Mouse (Mus musculus) hindbrain, embryonic 11.5 days (tissue): Measurements from ENCODE around the gene Cdk5r1. TPM values are rescaled to one million over a fixed set of nuclear protein-coding genes. Genes with fewer than 3 reads are reported as not detected.

Experiments
- ATAC-seq: fragments of 200-750 bp; cut with Nextera tagmentation; 2 replicates; pipeline ENCODE4 v1.8.0; 2017; ENCODE audit warnings: mild to moderate bottlenecking, moderate TSS enrichment, moderate library complexity; ENCODE audit not compliant: low FRiP score
- DNase-seq: peaks from one replicate; pipeline ENCODE4 v3.0.0-alpha.2; 2015; ENCODE audit warnings: low spot score
- H3K27ac ChIP-seq: fragments of 300-500 bp; sonication (generic); 2 replicates; pipeline ENCODE4 v1.5.1; 2014; ENCODE audit warnings: mild to moderate bottlenecking, low read depth, low read length
- H3K27me3 ChIP-seq: fragments of 300-500 bp; sonication (generic); 2 replicates; pipeline ENCODE4 v1.6.1; 2014; ENCODE audit warnings: mild to moderate bottlenecking, low read length, moderate library complexity, mixed read lengths; ENCODE audit not compliant: control insufficient read depth, insufficient read depth
- H3K36me3 ChIP-seq: fragments of 300-500 bp; sonication (generic); 2 replicates; pipeline ENCODE4 v1.6.1; 2014; ENCODE audit warnings: mild to moderate bottlenecking, low read length, moderate library complexity, mixed read lengths; ENCODE audit not compliant: control insufficient read depth, insufficient read depth
- H3K4me1 ChIP-seq: fragments of 300-500 bp; sonication (generic); replicated peaks from 2 replicates; pipeline ENCODE4 v1.6.1; 2014; ENCODE audit warnings: low read length, mixed read lengths; ENCODE audit not compliant: control insufficient read depth, insufficient read depth
- H3K4me2 ChIP-seq: fragments of 300-500 bp; sonication (generic); replicated peaks from 2 replicates; pipeline ENCODE4 v1.6.1; 2014; ENCODE audit warnings: mild to moderate bottlenecking, low read depth, low read length
- H3K4me3 ChIP-seq: fragments of 300-500 bp; sonication (generic); 2 replicates; pipeline ENCODE4 v1.5.1; 2014; ENCODE audit warnings: low read depth, low read length
- H3K9ac ChIP-seq: fragments of 300-500 bp; sonication (generic); 2 replicates; pipeline ENCODE4 v1.6.1; 2014; ENCODE audit warnings: low read depth, low read length
- H3K9me3 ChIP-seq: fragments of 300-500 bp; sonication (generic); 2 replicates; pipeline ENCODE4 v1.6.1; 2016; ENCODE audit warnings: low read length; ENCODE audit not compliant: control insufficient read depth
- WGBS: fragments of 180-500 bp; shearing (Covaris S2); extraction: QIAGEN DNeasy Blood & Tissue Kit; methylation state at CpG from one replicate; pipeline ENCODE4 v1.1.7; 2014; 5-methylcytosine and 5-hydroxymethylcytosine counted together
- polyA plus RNA-seq: library from polyadenylated mRNA; unstranded; fragments of >200 nt; fragmentation: Nextera tagmentation; extraction: Ambion mirVana; gene quantifications from 2 replicates; pipeline ENCODE4 v1.2.1, GENCODE M21; 2014

The Cdk5r1 gene
- 21.5 and 23.7 TPM in 2 replicates for polyA plus RNA-seq

DNA sequence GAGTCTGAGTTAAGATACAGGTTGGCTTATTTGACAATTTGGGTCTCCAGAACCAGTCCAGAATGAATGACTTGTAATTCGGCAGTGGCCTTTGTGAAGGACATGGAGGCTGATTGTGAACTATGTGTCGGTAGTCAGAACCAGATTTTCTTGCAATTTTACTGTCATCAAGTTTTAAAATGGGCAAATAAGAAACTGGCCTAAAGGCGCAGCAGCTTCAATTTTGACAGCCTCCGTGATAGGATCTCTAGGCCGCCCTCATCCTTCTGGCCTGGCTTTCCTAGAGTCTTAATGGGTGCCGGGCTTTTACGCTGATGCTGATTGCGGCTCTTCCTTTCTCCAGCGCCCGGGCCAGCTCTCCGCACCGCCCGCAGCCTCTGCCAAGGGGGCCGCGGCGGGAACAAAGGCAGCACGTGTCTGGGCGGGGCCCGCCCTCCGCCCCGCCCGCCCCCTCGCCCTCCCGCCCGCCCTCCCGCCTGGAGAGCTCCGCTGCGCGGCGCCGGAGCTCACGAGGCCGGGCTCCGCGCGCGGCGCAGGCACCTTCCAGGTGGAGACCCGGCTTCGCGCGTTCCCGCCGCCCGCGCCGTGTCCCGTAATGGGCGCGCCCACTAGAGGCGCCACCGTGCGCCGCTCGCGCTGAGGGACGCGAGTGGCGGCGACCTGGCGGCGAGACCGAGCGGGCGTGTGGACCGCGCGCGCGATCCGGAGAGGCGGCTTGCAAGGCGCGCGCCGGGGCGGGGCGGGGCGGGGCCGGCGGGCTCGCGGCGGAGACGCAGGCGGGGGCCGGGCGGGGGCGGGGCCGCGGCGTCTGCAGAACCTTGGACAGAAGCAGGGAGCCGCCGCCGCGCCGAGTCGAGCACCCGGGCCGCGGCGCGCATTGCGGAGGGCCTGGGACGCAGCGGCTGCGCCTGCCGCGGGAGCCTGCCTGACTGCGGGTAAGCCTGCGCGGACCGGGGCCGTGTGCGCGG, at the start of gene Cdk5r1:
Gene Cdk5r1 (plus strand): TSS at position 802 of the 968 bp plus-strand sequence.
- 1% methylated on average over 26 of the region's 116 CpGs for WGBS
- H3K9ac ChIP-seq = peak within 1 kb of the TSS; percentile 96
- DNase-seq = peak; percentile 95
- H3K36me3 ChIP-seq = no peaks in the 10 kb centered on the region
- H3K4me3 ChIP-seq = peak within 1 kb of the TSS; percentile 86
- H3K9me3 ChIP-seq = no peaks in the 10 kb centered on the region
- H3K4me2 ChIP-seq = peak within 1 kb of the TSS; percentile 93
- H3K27ac ChIP-seq = peak within 1 kb of the TSS; percentile 92
- peaks cover 4% of the 10 kb centered on the region; the same call in 1 of the 2 replicates for H3K4me1 ChIP-seq
- ATAC-seq = peak; percentile 91
- peaks cover 10% of the 10 kb centered on the region for H3K27me3 ChIP-seq

DNA sequence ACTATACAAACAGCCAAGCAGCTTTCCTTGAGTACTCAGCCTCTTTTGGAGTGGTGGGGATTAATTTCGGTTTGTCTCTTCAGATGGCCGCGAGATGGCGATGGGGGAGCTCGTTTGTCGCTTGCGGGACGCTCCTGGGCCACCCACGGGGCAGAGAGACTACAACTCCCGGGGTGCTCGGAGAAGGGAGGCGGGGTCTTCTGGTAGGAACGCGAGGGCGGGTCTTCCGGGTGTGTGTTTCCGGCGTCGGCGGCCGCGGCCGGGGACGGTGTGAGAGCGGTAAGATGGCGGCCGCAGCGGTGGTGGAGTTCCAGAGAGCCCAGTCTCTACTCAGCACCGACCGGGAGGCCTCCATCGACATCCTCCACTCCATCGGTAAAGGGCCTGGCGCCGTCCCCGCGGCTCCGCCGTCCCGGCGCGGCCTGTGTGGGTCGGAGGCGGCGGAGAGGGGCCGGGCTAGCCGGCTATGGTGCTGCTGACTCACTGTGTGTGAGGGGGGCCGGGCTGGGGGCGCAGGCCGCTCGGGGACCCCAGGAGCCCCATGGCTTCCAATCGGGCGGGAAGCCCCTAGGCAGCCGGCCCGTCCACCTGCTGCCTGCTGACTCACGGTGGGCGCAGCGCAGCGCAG, 48.3 kb upstream of the Cdk5r1 start, which contains the start of gene Psmd11:
Gene Psmd11 (plus strand): TSS at position 235 of the 628 bp plus-strand sequence.
- ATAC-seq = peak; percentile 97
- 0% methylated on average over 50 of the region's 58 CpGs for WGBS

DNA sequence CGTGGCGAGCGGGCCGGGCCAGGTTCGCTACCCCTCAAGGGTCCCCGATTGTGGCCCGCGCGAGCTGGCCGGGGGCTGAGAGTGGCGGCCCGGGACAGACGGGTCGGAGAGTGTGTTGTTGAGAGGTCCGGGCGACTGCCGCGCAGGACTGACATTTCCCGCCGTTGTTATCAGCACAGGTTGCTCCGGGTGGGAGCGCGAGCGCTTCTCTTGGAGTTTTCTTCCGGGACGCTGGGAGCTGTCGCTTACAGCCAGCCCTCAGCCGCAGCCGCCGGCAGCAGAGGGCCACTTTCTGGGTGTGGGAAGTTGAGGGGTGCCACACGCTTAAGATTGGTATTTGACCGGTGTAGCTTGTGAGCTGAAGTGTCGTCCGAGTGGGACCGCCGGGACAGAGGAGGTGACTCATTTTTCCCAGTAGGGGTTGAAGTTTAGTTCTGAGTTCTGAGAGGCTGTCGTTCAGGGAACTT, 47.8 kb upstream of the Cdk5r1 start:
- ATAC-seq = no peak; the same call in 1 of the 2 replicates
- WGBS = under 1% methylated on average over 33 of the region's 37 CpGs

More for the DNA sequence above, 48.3 kb upstream of the Cdk5r1 start, which contains the start of gene Psmd11:
- peak within 1 kb of the TSS; percentile 85 for H3K9ac ChIP-seq
- no peaks in the 10 kb centered on the region for H3K4me1 ChIP-seq
- H3K27ac ChIP-seq = peak within 1 kb of the TSS; percentile 85
- peak within 1 kb of the TSS; percentile 94 for H3K4me3 ChIP-seq
- H3K27me3 ChIP-seq = no peaks in the 10 kb centered on the region
- DNase-seq = peak; percentile 98
- no peaks in the 10 kb centered on the region for H3K9me3 ChIP-seq
- peak within 1 kb of the TSS; percentile 53 for H3K4me2 ChIP-seq
- 0 out of 2 replicates have a peak, but pooled peaks cover 2% of the 10 kb centered on the region for H3K36me3 ChIP-seq

DNA sequence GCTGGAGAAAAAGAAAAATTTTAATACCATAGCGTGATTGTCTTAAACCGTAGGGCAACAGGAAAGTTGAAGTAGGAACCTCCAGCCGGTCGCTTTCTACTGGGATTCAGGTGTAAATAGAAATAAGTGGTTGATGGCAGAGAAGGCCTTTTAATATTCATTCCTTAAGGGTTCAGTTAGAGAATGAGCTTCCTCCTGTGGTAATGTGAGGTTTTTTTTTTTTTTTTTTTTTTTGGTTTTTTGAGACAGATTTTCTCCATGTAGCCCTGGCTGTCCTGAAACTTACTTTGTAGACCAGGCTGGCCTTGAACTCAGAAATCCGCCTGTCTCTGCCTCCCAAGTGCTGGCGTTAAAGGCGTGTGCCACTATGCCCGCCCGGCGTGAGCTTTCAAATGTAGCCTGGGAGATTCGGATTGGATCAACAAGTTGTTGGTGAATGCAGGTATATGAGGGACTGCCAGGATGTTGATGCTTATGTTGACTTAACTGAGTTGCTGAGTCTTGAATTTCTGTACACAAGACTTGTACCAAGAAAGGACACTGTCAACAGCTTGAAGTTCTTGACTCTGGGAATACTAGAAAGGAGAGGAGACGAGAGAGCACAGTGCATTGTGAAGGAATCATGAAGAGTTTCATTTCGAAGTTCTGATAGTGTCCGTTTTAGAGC, 47.2 kb upstream of the Cdk5r1 start:
- 64% methylated on average over 14 of the region's 14 CpGs for WGBS
- ATAC-seq (no peak), DNase-seq (no peak)

More for the DNA sequence above, 47.8 kb upstream of the Cdk5r1 start:
- no peak for DNase-seq
- Histone ChIP-seq H3K36me3 (0 out of 2 replicates have a peak, but pooled peaks cover 2% of the 10 kb centered on the region), H3K27me3 (no peaks in the 10 kb centered on the region), H3K4me1 (no peaks in the 10 kb centered on the region), H3K27ac (peak overlapping the region; percentile 85), H3K4me2 (peak overlapping the region; percentile 53), H3K9ac (peak overlapping the region; percentile 85), H3K4me3 (peak overlapping the region; percentile 94), H3K9me3 (no peaks in the 10 kb centered on the region)

DNA sequence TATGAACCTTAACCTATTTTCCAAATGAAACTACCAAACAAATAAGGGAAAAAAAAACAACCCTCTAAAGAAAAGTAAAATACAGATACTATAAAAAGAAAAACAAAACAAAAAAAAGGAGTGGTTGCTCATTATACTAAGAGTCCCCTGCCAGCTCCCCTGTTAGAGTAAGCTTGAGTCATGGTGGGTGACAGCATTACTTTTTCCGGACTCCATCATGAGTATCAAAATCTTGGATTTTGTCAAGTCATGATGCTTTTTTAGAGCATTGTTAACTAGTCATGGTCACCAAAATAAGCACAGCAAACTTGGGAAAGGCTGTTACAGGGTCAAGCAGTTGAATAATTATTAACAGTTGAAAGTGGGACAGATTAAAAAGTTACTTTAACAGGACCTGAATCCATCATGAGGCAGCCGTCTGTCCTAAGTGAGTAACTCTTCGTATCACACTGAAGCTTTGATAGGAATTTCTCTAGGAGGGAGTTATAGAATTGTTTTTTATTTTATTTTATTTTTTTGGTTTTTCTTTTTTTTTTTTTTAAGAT, 46.4 kb upstream of the Cdk5r1 start:
- no peaks in the 10 kb centered on the region for H3K4me1 ChIP-seq
- H3K4me3 ChIP-seq = no peak overlapping the region
- H3K27ac ChIP-seq = no peak overlapping the region
- ATAC-seq = no peak
- 93% methylated on average over 3 of the region's 3 CpGs for WGBS
- no peaks in the 10 kb centered on the region for H3K27me3 ChIP-seq
- H3K4me2 ChIP-seq = no peak overlapping the region
- no peak for DNase-seq
- no peaks in the 10 kb centered on the region for H3K9me3 ChIP-seq
- H3K36me3 ChIP-seq = 0 out of 2 replicates have a peak, but pooled peaks cover 6% of the 10 kb centered on the region
- no peak overlapping the region for H3K9ac ChIP-seq

More for the DNA sequence above, 47.2 kb upstream of the Cdk5r1 start:
- no peak overlapping the region for H3K27ac ChIP-seq
- H3K4me3 ChIP-seq = peak overlapping the region; percentile 94
- no peaks in the 10 kb centered on the region for H3K4me1 ChIP-seq
- H3K4me2 ChIP-seq = peak overlapping the region; percentile 53
- no peaks in the 10 kb centered on the region for H3K27me3 ChIP-seq
- H3K36me3 ChIP-seq = 0 out of 2 replicates have a peak, but pooled peaks cover 5% of the 10 kb centered on the region
- H3K9ac ChIP-seq = peak overlapping the region; percentile 85
- no peaks in the 10 kb centered on the region for H3K9me3 ChIP-seq

DNA sequence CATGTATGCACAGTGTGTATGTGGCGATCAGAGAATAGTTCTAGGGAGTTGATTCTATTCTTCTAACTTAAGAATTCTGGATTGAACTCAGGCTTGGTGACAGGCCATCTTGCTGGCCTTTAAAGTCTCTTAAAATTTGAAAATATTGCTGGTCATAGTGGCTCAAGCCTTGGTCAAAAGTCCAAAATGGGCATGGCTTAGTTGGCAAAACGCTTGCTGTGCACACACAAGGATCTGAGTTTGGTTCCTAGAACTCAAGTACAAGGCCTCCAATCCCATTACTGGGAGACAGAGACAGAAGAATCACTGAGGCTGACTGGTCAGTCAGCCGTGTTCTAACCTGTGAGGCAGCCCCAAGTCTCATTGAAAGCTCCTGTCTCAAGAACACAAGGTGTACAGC, 29.9 kb upstream of the Cdk5r1 start:
- Histone ChIP-seq H3K4me3 (no peak overlapping the region), H3K9ac (no peak overlapping the region), H3K4me2 (no peak overlapping the region), H3K9me3 (no peaks in the 10 kb centered on the region), H3K36me3 (peaks cover 5% of the 10 kb centered on the region; the same call in 1 of the 2 replicates), H3K4me1 (no peaks in the 10 kb centered on the region), H3K27me3 (no peaks in the 10 kb centered on the region), H3K27ac (no peak overlapping the region)
- no peak for ATAC-seq
- 95% methylated on average over 3 of the region's 3 CpGs for WGBS
- no peak for DNase-seq

DNA sequence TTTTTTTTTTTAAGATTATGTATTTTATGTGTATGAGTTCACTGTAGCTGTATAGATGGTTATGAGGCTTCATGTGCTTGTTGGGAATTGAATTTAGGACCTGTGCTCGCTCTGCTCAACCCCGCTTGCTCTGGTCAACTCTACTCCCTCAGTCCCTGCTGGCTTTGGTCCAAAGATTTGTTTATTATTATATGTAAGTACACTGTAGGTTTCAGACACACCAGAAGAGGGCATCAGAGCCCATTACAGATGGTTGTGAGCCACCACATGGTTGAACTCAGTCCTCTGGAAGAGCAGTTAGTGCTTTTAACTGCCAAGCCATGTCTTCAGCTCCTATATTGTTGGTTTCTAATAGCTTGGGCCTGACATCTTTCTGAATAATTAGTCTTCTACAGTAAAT, 27.0 kb upstream of the Cdk5r1 start:
- Histone ChIP-seq H3K27me3 (no peaks in the 10 kb centered on the region), H3K9ac (no peak overlapping the region), H3K4me3 (no peak overlapping the region), H3K27ac (no peak overlapping the region), H3K36me3 (peaks cover 5% of the 10 kb centered on the region; the same call in 1 of the 2 replicates), H3K4me2 (no peak overlapping the region), H3K9me3 (no peaks in the 10 kb centered on the region), H3K4me1 (no peaks in the 10 kb centered on the region)
- no peak for DNase-seq
- 96% methylated on average over 2 of the region's 2 CpGs for WGBS
- ATAC-seq = no peak

DNA sequence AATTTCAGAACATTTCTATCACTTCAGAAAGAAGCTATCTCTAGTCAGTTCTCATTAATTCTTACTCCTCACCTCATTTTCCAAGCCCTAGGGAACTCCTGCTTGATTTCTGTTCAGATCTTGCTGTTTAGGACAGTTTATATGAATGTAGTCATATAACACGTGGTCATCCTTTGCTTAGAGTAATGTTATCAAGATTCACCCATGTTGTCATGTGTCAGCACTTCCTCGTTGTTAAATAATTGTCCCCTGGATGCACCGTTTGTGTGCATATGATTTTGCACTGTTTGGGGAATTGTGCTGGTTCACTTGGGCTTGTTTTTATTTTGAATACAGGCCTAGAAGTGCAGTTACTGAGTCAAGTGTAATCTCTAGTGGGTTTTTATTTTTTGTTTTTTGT, 24.6 kb upstream of the Cdk5r1 start:
- Histone ChIP-seq H3K9ac (no peak overlapping the region), H3K27ac (no peak overlapping the region), H3K36me3 (0 out of 2 replicates have a peak, but pooled peaks cover 1% of the 10 kb centered on the region), H3K4me2 (no peak overlapping the region), H3K4me3 (no peak overlapping the region), H3K27me3 (no peaks in the 10 kb centered on the region), H3K4me1 (no peaks in the 10 kb centered on the region), H3K9me3 (no peaks in the 10 kb centered on the region)
- no peak for ATAC-seq
- 95% methylated on average over 3 of the region's 3 CpGs for WGBS
- no peak for DNase-seq
